Mouse (Mus musculus): ENCODE data around the gene Spp1. TPM values are rescaled to one million over a fixed set of nuclear protein-coding genes. Genes with fewer than 3 reads are reported as not detected.
"Not testable (repeated sequence)": the region's sequence is repeated elsewhere in the genome, so short reads cannot be mapped to it uniquely, and the experiment has no call there.

Spp1 gene
- total RNA-seq, 1 experiment from 2014 or later = 8.1 TPM

DNA sequence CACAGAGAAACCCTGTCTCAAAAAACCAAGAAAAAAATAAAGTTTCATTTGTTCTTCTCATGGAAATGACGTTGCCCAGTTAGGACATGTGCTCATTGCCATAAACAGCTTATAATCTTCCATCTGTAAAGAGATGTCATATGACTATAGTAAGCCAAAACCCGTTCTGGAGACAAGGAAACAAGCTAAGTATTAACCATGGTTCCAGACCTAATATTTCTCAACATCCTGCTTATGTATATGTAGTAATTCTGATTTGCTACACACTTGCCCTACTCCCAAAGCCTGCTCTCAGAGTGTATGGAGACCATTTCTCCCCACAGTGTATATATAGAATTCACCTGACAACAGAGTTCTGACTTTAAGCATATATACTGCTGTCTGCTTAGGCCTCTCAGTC is 12.9 kb upstream of the Spp1 start:
- ATAC-seq (replicated peaks in 1 of 2; ENCODE audit: insufficient read depth in 1 of 2, low FRiP score in 2 of 2, low TSS enrichment in 1 of 2, low read depth in 1 of 2, poor library complexity in 2 of 2, severe bottlenecking in 2 of 2) = no peak; a peak in 1 of 4 replicates

DNA sequence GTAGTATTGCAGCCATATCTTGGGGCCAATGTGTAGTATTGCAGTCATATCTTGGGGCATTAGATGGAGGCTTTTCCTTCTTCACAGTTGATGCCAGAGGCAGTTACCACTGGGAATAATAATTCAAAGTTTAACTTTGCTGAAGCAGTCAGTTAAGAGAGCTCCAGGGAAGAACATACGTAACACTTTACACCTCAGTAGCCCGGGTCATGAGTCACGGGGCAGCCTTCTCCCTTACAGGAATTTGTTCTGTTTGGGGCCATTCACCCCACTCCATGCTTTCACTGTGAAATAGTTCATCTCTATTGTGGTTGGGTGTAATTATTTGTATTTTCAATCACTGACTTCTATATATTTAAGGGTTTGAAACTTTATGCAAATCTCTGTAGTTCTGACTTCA is 11.1 kb upstream of the Spp1 start:
- no peak for ATAC-seq (replicated peaks in 1 of 2; ENCODE audit: insufficient read depth in 1 of 2, low FRiP score in 2 of 2, low TSS enrichment in 1 of 2, low read depth in 1 of 2, poor library complexity in 2 of 2, severe bottlenecking in 2 of 2)

DNA sequence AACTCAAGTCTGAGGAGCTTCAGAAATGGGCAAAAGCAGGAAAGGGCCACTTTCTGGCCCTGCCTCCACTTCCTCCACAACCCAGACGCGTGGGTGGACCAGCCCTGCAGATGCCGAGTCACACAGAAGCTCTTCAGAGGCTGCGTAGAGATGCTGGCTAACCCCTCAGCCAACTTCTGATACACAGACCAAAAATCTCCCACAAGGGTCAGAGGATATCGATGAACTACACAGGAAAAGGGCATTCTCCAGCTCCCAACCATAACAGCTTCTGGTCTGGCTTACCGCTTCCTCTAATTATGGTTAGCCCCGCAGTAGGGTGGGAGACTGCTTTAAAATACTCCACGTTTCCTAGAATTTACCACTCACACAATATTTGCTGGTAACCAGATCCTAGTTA is 9.0 kb upstream of the Spp1 start:
- ATAC-seq (replicated peaks in 1 of 2; ENCODE audit: insufficient read depth in 1 of 2, low FRiP score in 2 of 2, low TSS enrichment in 1 of 2, low read depth in 1 of 2, poor library complexity in 2 of 2, severe bottlenecking in 2 of 2) = peak; percentile 68 to 73

- peak in 1 of 2 experiments; percentile 16; a peak in 1 of 4 replicates for ATAC-seq (replicated peaks in 1 of 2; ENCODE audit: insufficient read depth in 1 of 2, low FRiP score in 2 of 2, low TSS enrichment in 1 of 2, low read depth in 1 of 2, poor library complexity in 2 of 2, severe bottlenecking in 2 of 2)
Measured at GRCm38 (mm10) chr5:104432886-104433285, 2.0 kb upstream of the Spp1 start.

GRCm38 (mm10) chr5:104433968-104434565 is 851 bp upstream of the Spp1 start:
- ATAC-seq (replicated peaks in 1 of 2; ENCODE audit: insufficient read depth in 1 of 2, low FRiP score in 2 of 2, low TSS enrichment in 1 of 2, low read depth in 1 of 2, poor library complexity in 2 of 2, severe bottlenecking in 2 of 2) = no peak

DNA sequence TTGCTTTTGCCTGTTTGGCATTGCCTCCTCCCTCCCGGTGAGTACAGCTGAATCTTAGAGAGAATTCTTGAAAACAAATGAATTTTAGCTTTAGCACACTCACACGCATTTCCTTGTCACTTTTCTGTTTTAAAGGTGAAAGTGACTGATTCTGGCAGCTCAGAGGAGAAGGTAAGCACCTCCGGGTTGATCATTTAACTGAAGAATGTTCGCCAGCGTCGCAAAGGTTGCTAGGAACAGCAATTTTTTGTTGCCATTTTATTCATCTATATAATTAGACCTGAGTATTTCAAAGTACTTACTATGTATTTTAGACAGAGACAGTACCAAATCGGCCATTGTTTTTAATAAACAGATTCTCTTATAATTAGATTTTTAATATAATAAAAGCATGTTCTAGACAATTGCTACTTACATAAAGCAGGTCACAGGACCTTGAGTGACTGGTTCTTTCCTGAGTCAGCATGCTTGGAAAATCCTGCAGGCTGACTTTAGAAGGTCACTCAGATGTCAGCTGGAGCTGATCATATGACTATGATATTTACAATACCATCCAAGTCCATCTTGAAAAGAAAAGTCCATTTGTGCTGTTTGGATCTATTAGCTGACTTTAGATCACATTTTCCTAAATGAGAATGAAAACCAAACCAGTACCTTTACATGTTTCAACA is 1.6 kb downstream of the Spp1 start:
- no peak for ATAC-seq (replicated peaks in 1 of 2; ENCODE audit: insufficient read depth in 1 of 2, low FRiP score in 2 of 2, low TSS enrichment in 1 of 2, low read depth in 1 of 2, poor library complexity in 2 of 2, severe bottlenecking in 2 of 2)

- ATAC-seq (replicated peaks in 1 of 2; ENCODE audit: insufficient read depth in 1 of 2, low FRiP score in 2 of 2, low TSS enrichment in 1 of 2, low read depth in 1 of 2, poor library complexity in 2 of 2, severe bottlenecking in 2 of 2) = no peak
Measured at GRCm38 (mm10) chr5:104442396-104442795, 7.5 kb downstream of the Spp1 start.

- ATAC-seq (replicated peaks in 1 of 2; ENCODE audit: insufficient read depth in 1 of 2, low FRiP score in 2 of 2, low TSS enrichment in 1 of 2, low read depth in 1 of 2, poor library complexity in 2 of 2, severe bottlenecking in 2 of 2) = no peak
Measured at GRCm38 (mm10) chr5:104442850-104443249, 7.9 kb downstream of the Spp1 start.

DNA sequence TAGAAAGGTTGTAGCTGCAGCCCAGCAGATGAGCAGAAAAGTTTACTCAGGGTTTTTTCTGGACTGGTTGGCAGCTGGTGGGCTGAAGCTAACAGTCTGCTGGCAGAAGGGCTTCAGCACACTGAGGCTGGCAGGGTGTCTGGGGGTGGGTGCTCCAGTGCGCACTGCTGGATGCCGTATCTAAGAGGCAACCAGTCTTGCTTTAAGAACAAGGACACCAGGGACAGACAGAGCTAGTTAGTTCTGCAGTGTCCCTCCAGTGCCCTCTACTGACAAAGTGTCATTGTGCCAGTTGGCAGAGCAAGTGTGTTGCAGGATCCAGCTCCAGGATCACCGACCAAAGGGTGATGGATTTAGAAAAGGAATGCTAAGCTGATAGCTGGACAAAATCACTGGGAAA is 11.2 kb downstream of the Spp1 start:
- peak; percentile 94 to 95 for ATAC-seq (replicated peaks in 1 of 2; ENCODE audit: insufficient read depth in 1 of 2, low FRiP score in 2 of 2, low TSS enrichment in 1 of 2, low read depth in 1 of 2, poor library complexity in 2 of 2, severe bottlenecking in 2 of 2)

DNA sequence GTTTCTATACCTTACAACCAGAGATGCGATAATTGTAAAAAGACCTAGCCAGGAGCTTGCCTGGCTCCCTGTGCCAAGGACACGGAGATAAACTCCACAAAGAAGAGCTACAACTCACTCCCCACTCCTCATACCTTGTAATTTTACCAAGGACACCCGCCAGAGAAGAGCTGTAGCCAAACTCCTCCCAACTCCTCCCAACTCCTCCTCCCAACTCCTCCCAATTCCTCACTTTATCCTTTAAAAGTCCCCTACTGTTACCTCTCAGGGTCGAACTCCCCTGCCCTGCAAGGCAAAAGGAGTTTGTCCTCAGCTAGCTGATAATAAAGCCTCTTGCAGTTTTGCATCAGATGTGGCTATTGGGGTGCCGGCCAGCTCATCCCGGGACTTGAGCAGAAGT is 13.4 kb downstream of the Spp1 start:
- ATAC-seq (replicated peaks in 1 of 2; ENCODE audit: insufficient read depth in 1 of 2, low FRiP score in 2 of 2, low TSS enrichment in 1 of 2, low read depth in 1 of 2, poor library complexity in 2 of 2, severe bottlenecking in 2 of 2) = not testable (repeated sequence)

GRCm38 (mm10) chr5:104449491-104449890 is 14.6 kb downstream of the Spp1 start:
- no peak for ATAC-seq (replicated peaks in 1 of 2; ENCODE audit: insufficient read depth in 1 of 2, low FRiP score in 2 of 2, low TSS enrichment in 1 of 2, low read depth in 1 of 2, poor library complexity in 2 of 2, severe bottlenecking in 2 of 2)

GRCm38 (mm10) chr5:104453075-104453474 is 18.2 kb downstream of the Spp1 start:
- no peak for ATAC-seq (replicated peaks in 1 of 2; ENCODE audit: insufficient read depth in 1 of 2, low FRiP score in 2 of 2, low TSS enrichment in 1 of 2, low read depth in 1 of 2, poor library complexity in 2 of 2, severe bottlenecking in 2 of 2)

DNA sequence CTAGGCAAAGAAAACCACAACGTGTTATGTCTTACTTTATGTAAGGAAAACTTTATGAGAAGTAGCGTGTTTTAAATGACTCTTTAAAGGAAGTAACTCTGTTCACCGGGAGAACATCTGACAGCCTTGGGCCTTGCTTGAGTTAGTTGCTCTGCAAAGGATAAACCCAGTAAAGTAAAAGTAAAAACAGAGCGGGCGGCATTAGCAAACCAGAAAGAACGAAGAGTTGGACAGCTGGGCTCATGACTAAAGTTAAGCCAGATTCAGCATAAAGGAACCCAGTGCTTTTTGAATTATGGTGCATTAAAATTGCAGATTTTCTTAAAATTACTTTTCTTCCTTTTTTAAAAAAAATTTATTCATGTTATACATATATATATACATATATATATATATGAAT is 19.6 kb downstream of the Spp1 start:
- ATAC-seq (replicated peaks in 1 of 2; ENCODE audit: insufficient read depth in 1 of 2, low FRiP score in 2 of 2, low TSS enrichment in 1 of 2, low read depth in 1 of 2, poor library complexity in 2 of 2, severe bottlenecking in 2 of 2) = no peak

GRCm38 (mm10) chr5:104458832-104459705 is 24.2 kb downstream of the Spp1 start, which contains the start of gene Pkd2:
Gene Pkd2 (plus strand): TSS chr5:104459450.
- ATAC-seq (replicated peaks in 1 of 2; ENCODE audit: insufficient read depth in 1 of 2, low FRiP score in 2 of 2, low TSS enrichment in 1 of 2, low read depth in 1 of 2, poor library complexity in 2 of 2, severe bottlenecking in 2 of 2) = peak; percentile 80

DNA sequence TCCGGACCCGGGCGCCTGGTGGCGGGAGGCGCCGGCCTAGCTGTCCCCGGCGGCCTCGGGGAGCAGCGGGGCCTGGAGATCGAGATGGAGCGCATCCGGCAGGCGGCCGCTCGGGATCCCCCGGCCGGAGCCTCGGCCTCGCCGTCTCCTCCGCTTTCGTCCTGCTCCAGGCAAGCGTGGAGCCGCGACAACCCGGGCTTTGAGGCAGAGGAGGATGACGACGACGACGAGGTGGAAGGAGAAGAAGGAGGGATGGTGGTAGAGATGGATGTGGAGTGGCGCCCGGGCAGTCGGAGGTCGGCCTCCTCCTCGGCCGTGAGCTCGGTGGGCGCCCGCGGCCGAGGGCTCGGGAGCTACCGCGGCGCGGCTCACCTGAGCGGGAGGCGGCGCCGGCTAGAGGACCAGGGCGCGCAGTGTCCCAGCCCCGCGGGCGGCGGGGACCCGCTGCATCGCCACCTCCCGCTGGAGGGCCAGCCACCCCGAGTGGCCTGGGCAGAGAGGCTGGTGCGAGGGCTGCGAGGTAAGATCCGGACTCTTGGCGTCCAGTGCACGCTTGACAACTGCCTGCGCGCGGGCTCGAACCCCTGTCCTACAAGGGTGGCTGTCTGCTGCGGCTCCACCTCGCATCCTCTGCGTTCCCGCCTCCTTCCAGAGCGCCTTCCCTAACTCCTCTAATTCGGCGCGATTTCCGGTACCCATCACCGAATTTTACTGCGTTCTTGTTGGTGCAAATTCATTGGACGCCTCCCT is 25.0 kb downstream of the Spp1 start:
- peak; percentile 19 to 41; a peak in 2 of 4 replicates for ATAC-seq (replicated peaks in 1 of 2; ENCODE audit: insufficient read depth in 1 of 2, low FRiP score in 2 of 2, low TSS enrichment in 1 of 2, low read depth in 1 of 2, poor library complexity in 2 of 2, severe bottlenecking in 2 of 2)

- ATAC-seq (replicated peaks in 1 of 2; ENCODE audit: insufficient read depth in 1 of 2, low FRiP score in 2 of 2, low TSS enrichment in 1 of 2, low read depth in 1 of 2, poor library complexity in 2 of 2, severe bottlenecking in 2 of 2) = no peak
Measured at GRCm38 (mm10) chr5:104460456-104460838, 25.5 kb downstream of the Spp1 start.

GRCm38 (mm10) chr5:104460856-104461255 is 25.9 kb downstream of the Spp1 start:
- ATAC-seq (replicated peaks in 1 of 2; ENCODE audit: insufficient read depth in 1 of 2, low FRiP score in 2 of 2, low TSS enrichment in 1 of 2, low read depth in 1 of 2, poor library complexity in 2 of 2, severe bottlenecking in 2 of 2) = no peak
